Mouse (Mus musculus) CH12.LX (cell line): ENCODE data around the gene Kctd15. TPM values are rescaled to one million over a fixed set of nuclear protein-coding genes. Genes with fewer than 3 reads are reported as not detected.

Experiments used
- DNase-seq: peaks from one replicate; pipeline ENCODE4 v3.0.0-alpha.2; 2013; ENCODE audit errors: extremely low read depth
- H3K27ac ChIP-seq: 2 replicates; pipeline ENCODE4 v1.5.1; 2012; ENCODE audit warnings: low read depth, mild to moderate bottlenecking, control low read depth, moderate library complexity; ENCODE audit not compliant: insufficient read depth
- H3K27me3 ChIP-seq: replicated peaks from 2 replicates; pipeline ENCODE3; 2012; ENCODE audit warnings: inconsistent platforms
- H3K36me3 ChIP-seq, 2 experiments: replicated peaks in 1 of 2; 2 replicates each; pipeline versions ENCODE3 to v1.6.1; 2012; ENCODE audit warnings: inconsistent platforms in 1 of 2, low read length in 1 of 2, mild to moderate bottlenecking in 1 of 2, mixed read lengths in 1 of 2, moderate library complexity in 1 of 2; ENCODE audit not compliant: control insufficient read depth in 1 of 2, insufficient read depth in 1 of 2
- H3K4me1 ChIP-seq, 2 experiments: 2 replicates each; pipeline ENCODE4 v1.6.1; 2012; ENCODE audit warnings: inconsistent platforms in 1 of 2, moderate library complexity in 1 of 2; ENCODE audit not compliant: insufficient read depth in 2 of 2, control insufficient read depth in 1 of 2
- H3K4me2 ChIP-seq: 2 replicates; pipeline ENCODE4 v1.6.1; 2012; ENCODE audit warnings: low read depth, mild to moderate bottlenecking, control low read depth; ENCODE audit not compliant: poor library complexity, insufficient read depth, severe bottlenecking
- H3K4me3 ChIP-seq, 3 experiments: fragments of 150-350 bp in 1 of 3; sonication (generic) in 1 of 3; replicated peaks in 1 of 3; 2 replicates each; pipeline versions ENCODE3 to v1.5.1; 2011 to 2012; ENCODE audit warnings: low read depth in 2 of 3, low read length in 2 of 3, mild to moderate bottlenecking in 2 of 3, moderate library complexity in 2 of 3, control low read depth in 1 of 3, improper control_type of control experiment in 1 of 3, inconsistent platforms in 1 of 3, mixed read lengths in 1 of 3; ENCODE audit not compliant: poor library complexity in 1 of 3
- H3K79me2 ChIP-seq: replicated peaks from 2 replicates; pipeline ENCODE4 v1.6.1; 2012; ENCODE audit warnings: mild to moderate bottlenecking, moderate library complexity; ENCODE audit not compliant: control insufficient read depth, poor library complexity, insufficient read depth, severe bottlenecking; ENCODE audit errors: extremely low read depth
- H3K9ac ChIP-seq: 2 replicates; pipeline ENCODE4 v1.6.1; 2012; ENCODE audit warnings: low read depth, mild to moderate bottlenecking, control low read depth, moderate library complexity; ENCODE audit not compliant: insufficient read depth
- H3K9me3 ChIP-seq: replicated peaks from 2 replicates; pipeline ENCODE3; 2012; ENCODE audit warnings: low read length, inconsistent platforms, mixed read lengths
- BHLHE40 ChIP-seq: IDR thresholded peaks from 2 replicates; pipeline ENCODE4 v1.6.1; 2011; ENCODE audit warnings: mild to moderate bottlenecking, low read depth, low read length, improper control_type of control experiment
- CHD2 ChIP-seq: IDR thresholded peaks from 2 replicates; pipeline ENCODE4 v1.6.1; 2011; ENCODE audit warnings: low read length, improper control_type of control experiment
- CTCF ChIP-seq, 2 experiments: IDR thresholded peaks in 1 of 2; conservative IDR thresholded peaks in 1 of 2; 2 replicates each; pipeline ENCODE4 v1.5.1; 2011 to 2012; ENCODE audit warnings: low read depth in 2 of 2, low read length in 2 of 2, improper control_type of control experiment in 1 of 2, inconsistent platforms in 1 of 2, mild to moderate bottlenecking in 1 of 2, moderate library complexity in 1 of 2
- ELF1 ChIP-seq: IDR thresholded peaks from 2 replicates; pipeline ENCODE4 v1.6.1; 2014; ENCODE audit warnings: low read depth, mild to moderate bottlenecking, inconsistent platforms, low read length, improper control_type of control experiment
- EP300 ChIP-seq: IDR thresholded peaks from 2 replicates; pipeline ENCODE4 v1.6.1; 2011; ENCODE audit warnings: low read length, improper control_type of control experiment
- ETS1 ChIP-seq: conservative IDR thresholded peaks from 2 replicates; pipeline ENCODE4 v1.6.1; 2012; ENCODE audit warnings: low read depth, mild to moderate bottlenecking, inconsistent platforms, low read length, improper control_type of control experiment, moderate library complexity
- KAT2A ChIP-seq: IDR thresholded peaks from 2 replicates; pipeline ENCODE4 v1.6.1; 2012; ENCODE audit warnings: low read length, improper control_type of control experiment, inconsistent platforms; ENCODE audit not compliant: insufficient replicate concordance
- MAFK ChIP-seq: IDR thresholded peaks from 2 replicates; pipeline ENCODE4 v1.6.1; 2011; ENCODE audit warnings: low read length, improper control_type of control experiment; ENCODE audit not compliant: insufficient replicate concordance
- MAX ChIP-seq: IDR thresholded peaks from 2 replicates; pipeline ENCODE4 v1.6.1; 2011; ENCODE audit warnings: low read length, improper control_type of control experiment
- MEF2A ChIP-seq: IDR thresholded peaks from 2 replicates; pipeline ENCODE4 v1.6.1; 2014; ENCODE audit warnings: low read depth, mild to moderate bottlenecking, inconsistent platforms, low read length, improper control_type of control experiment, borderline replicate concordance
- MXI1 ChIP-seq: IDR thresholded peaks from 2 replicates; pipeline ENCODE4 v1.6.1; 2011; ENCODE audit warnings: mild to moderate bottlenecking, low read depth, low read length, improper control_type of control experiment
- PAX5 ChIP-seq: IDR thresholded peaks from 2 replicates; pipeline ENCODE4 v1.6.1; 2012; ENCODE audit warnings: low read length, inconsistent platforms, mixed read lengths
- POLR2A ChIP-seq: IDR thresholded peaks from 2 replicates; pipeline ENCODE4 v1.6.1; 2011; ENCODE audit warnings: low read depth, mild to moderate bottlenecking, improper control_type of control experiment, low read length
- SIN3A ChIP-seq: IDR thresholded peaks from 2 replicates; pipeline ENCODE4 v1.6.1; 2012; ENCODE audit warnings: low read length, improper control_type of control experiment, inconsistent platforms
- TBP ChIP-seq: conservative IDR thresholded peaks from 2 replicates; pipeline ENCODE4 v1.6.1; 2011; ENCODE audit warnings: low read depth, low read length, improper control_type of control experiment
- USF1 ChIP-seq: IDR thresholded peaks from 2 replicates; pipeline ENCODE4 v1.6.1; 2014; ENCODE audit warnings: low read depth, mild to moderate bottlenecking, inconsistent platforms, low read length, improper control_type of control experiment
- ZC3H11A ChIP-seq: IDR thresholded peaks from 2 replicates; pipeline ENCODE4 v1.6.1; 2012; ENCODE audit warnings: low read depth, mild to moderate bottlenecking, inconsistent platforms, low read length, improper control_type of control experiment
- ZKSCAN1 ChIP-seq: IDR thresholded peaks from 2 replicates; pipeline ENCODE4 v1.6.1; 2012; ENCODE audit warnings: low read depth, inconsistent platforms, low read length, improper control_type of control experiment, borderline replicate concordance
- dilution Hi-C: fragments of 300-500 bp; cut with MboI; formaldehyde crosslinking; loops from 2 replicates; pipeline ENCODE4 v1.14.3; 2020; ENCODE audit warnings: low sequenced_read_pairs; ENCODE audit not compliant: extremely low pct_unique_long_range_greater_than_20kb, extremely low pct_ligation_motif_present
- in situ Hi-C: fragments of 300-500 bp; cut with MboI; formaldehyde crosslinking; loops from 3 replicates; pipeline ENCODE4 v1.14.3; 2019; ENCODE audit warnings: low sequenced_read_pairs, low pct_ligation_motif_present, low pct_unique_long_range_greater_than_20kb, mixed read lengths
- polyA plus RNA-seq: library from polyadenylated mRNA; unstranded; fragments of >175 nt; gene quantifications from 2 replicates; pipeline ENCODE4 v1.2.1, GENCODE M21; 2012; ENCODE audit warnings: low read depth; ENCODE audit not compliant: insufficient read length
- total RNA-seq, 2 experiments: library from RNA; depleted of rRNA; stranded (reverse); fragments of 300-350 nt in 1 of 2; fragments of >200 nt in 1 of 2; gene quantifications; 2 replicates each; pipeline ENCODE4 v1.2.3; 2012 to 2014

Gene Kctd15
- total and polyA plus RNA-seq, 3 experiments, result 21.6 to 39.0 (median 24.0) TPM

DNA sequence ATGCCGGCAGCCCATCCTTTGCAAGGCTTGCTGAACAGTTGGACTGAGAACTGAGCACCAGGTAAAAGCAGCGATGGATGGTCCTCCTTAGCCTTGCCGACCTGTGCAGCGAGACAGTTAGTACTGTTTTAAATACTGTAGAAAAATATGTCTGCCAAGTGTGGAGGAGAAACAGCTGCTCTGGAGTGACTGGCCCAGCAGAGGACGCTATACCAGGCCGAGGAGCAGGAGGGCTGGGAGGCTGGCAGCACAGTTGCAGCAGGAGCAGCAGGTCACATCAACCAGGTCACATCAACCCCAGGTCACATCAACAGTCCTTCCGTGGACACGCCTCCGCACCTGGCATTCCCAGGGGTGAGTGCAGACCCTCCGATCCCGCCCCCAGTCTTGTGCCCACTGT lies 16.7 kb downstream of the Kctd15 start:
- Histone ChIP-seq H3K4me1 (peaks cover 3 to 54% of the 10 kb centered on the region in 2 experiments), H3K9me3 (no peaks in the 10 kb centered on the region), H3K79me2 (no peaks in the 10 kb centered on the region), H3K4me2 (no peak overlapping the region), H3K4me3 (no peak overlapping the region), H3K36me3 (peaks cover 31 to 64% of the 10 kb centered on the region in 2 experiments), H3K27me3 (no peaks in the 10 kb centered on the region), H3K9ac (no peak overlapping the region), H3K27ac (no peak overlapping the region)
- DNase-seq, result no peak
- in situ Hi-C loops, result no loop called here
- TF ChIP-seq ZKSCAN1, result no peak
- TF ChIP-seq ELF1, result no peak
- no peak for TF ChIP-seq USF1
- TF ChIP-seq MXI1, result no peak
- TF ChIP-seq POLR2A, result no peak
- no peak for TF ChIP-seq ETS1
- no peak for TF ChIP-seq ZC3H11A
- TF ChIP-seq EP300, result no peak
- no peak for TF ChIP-seq PAX5
- TF ChIP-seq SIN3A, result no peak
- TF ChIP-seq BHLHE40, result no peak
- no peak for TF ChIP-seq CHD2
- dilution Hi-C loops, result no loop called here

DNA sequence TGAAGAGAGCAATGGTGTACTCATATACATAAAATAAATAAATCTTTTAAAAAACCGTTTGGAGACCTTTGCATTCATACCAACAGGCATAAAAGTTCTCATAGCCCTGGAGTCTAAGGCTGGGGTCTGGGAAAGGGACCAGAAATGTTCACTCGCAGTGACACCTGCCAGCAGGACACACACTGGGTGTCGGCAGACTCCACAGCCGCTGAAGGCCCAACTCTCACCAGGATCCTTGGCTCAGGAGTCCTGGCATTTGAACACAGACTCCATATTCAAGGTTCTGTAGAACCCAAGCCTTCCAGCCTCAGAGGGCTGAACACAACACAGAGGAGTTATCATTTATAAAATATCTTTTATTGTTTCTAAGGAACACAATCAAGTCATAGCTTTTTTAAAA lies 19.9 kb downstream of the Kctd15 start:
- H3K4me2 ChIP-seq, result no peak overlapping the region
- H3K36me3 ChIP-seq, result peaks cover 19 to 35% of the 10 kb centered on the region in 2 experiments
- no peak overlapping the region for H3K27ac ChIP-seq
- TF ChIP-seq KAT2A, result no peak
- TF ChIP-seq MAFK, result no peak
- H3K9ac ChIP-seq, result no peak overlapping the region
- H3K79me2 ChIP-seq, result no peaks in the 10 kb centered on the region
- peaks cover 11 to 53% of the 10 kb centered on the region in 2 experiments for H3K4me1 ChIP-seq
- no peak overlapping the region for H3K4me3 ChIP-seq
- dilution Hi-C loops (no loop called here), in situ Hi-C loops (no loop called here)
- H3K27me3 ChIP-seq, result no peaks in the 10 kb centered on the region
- no peaks in the 10 kb centered on the region for H3K9me3 ChIP-seq
- DNase-seq, result no peak

DNA sequence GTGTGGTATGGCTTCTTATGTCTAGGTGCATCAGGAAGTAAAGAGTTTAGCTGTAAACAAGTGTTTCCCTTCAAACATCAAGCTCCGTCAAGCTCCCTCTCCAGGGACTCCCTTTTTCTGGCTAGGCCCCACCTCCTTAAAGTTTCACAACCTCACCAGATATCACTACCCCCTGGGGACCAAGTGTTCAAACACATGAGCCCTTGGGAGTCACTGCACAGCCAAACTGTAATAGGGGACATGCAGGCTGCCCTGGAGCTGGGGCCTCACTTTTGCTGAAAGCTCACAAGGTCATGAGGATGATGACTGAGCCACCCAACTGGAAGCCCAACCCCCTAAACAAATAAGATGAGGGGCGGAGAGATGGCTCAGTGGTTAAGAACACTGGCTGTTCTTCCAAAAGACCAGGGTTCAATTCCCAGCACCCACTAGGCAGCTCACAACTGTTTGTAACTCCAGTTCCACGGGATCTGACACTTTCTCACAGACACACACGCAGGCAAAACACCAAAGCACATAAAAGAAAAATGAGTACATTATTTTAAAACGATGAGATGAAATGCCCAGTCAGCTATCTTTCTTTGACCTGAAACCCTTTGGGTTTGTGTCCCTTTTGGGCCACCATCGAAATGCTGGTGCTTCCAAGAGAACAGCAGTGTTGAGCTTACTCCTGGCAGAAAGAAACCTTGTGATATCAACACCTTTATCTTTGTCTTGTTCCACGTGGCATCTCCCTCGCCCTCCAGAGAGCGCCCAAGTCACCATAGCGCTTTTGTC lies 23.4 kb downstream of the Kctd15 start:
- DNase-seq, result peak; percentile 80
- H3K27me3 ChIP-seq, result no peaks in the 10 kb centered on the region
- H3K9me3 ChIP-seq, result no peaks in the 10 kb centered on the region
- peaks cover 23 to 57% of the 10 kb centered on the region in 2 experiments for H3K4me1 ChIP-seq
- no peak overlapping the region for H3K4me3 ChIP-seq
- no peaks in the 10 kb centered on the region for H3K79me2 ChIP-seq
- dilution Hi-C loops (no loop called here), in situ Hi-C loops (no loop called here)
- TF ChIP-seq CTCF (conservative IDR thresholded peaks at IDR 0.05 in 1 of 2, IDR thresholded peaks at IDR 0.05 in 1 of 2; ENCODE audit: low read depth in 2 of 2, low read length in 2 of 2) (no peak), MAFK (peak; percentile 55; the same call in 1 of the 2 replicates), SIN3A (0 out of 2 replicates have a peak, but pooled peaks have one; percentile 33), ETS1 (peak; percentile 55), MAX (no peak), BHLHE40 (0 out of 2 replicates have a peak, but pooled peaks have one; percentile 29), MEF2A (no peak), TBP (0 out of 2 replicates have a peak, but pooled peaks have one; percentile 41)
- peak overlapping the region; percentile 31 for H3K27ac ChIP-seq
- no peak overlapping the region for H3K4me2 ChIP-seq
- peaks cover 0 to 2% of the 10 kb centered on the region in 2 experiments for H3K36me3 ChIP-seq
- no peak overlapping the region for H3K9ac ChIP-seq
